Mouse (Mus musculus): Measurements from ENCODE around the gene Tma7. TPM values are rescaled to one million over a fixed set of nuclear protein-coding genes. Genes with fewer than 3 reads are reported as not detected.

Tma7 gene
- polyA plus RNA-seq, 2 experiments = 191 to 664 TPM

DNA sequence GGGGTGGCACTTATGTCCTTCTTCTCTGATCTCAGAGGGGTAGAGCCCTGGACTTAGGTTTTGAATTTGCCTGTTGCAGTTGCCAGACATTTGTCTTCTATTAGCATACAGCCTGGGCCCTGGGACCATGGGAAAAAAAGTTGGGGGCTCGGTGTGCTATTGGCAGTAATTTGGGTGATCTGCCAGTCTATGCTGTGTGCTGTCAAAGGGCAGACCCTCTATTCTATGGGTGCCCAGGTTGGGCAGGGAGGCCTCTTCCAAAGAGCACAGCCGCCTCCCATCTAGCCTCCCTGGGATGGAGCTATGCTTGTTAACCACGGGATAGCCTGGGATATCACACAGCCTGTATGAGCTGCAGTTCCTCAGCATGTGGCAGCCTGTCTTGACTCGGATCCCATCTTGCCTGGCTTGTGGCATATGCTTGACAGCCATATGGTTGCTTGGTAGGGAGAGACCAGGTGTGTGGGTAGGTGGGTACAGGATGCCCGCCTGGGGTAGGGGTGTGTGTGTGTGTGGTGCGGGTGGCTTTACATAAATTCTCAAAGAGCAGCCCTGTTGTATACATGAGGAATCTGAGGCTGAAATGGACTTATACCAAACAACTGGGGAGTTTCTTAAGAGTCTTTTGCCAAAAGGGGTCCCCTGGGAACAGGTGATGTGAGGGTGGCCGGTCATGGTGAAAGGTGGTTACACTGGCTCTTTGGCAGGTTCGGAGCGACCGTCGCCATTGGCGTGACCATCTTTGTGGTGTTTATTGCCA, 26.9 kb downstream of the Tma7 start:
- peaks cover 60% of the 10 kb centered on the region for H3K36me3 ChIP-seq (ENCODE audit: control insufficient read depth, insufficient read depth, low read length)
- H3K27me3 ChIP-seq (ENCODE audit: control insufficient read depth, insufficient read depth, low read length) = no peaks in the 10 kb centered on the region

DNA sequence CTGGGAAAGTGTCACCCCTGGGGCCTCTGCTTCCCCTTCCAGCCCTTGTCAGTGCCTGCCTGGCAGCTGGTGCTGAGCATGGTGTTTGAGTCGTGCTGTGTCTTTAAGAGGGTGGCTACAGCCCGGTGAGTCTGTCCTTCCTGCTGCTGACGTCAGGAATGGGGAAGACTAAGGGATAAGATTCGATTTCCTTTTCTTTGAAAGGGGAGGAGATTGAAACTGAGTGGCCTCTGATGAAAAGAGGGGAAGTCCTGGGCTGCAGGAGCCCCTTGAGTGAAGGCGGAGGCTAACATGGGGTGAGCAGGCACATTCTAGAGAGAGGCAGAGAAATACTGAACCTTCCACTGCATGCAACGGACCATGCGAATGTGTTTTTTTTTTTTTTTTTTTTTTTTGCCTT, 27.7 kb downstream of the Tma7 start:
- Histone ChIP-seq H3K9me3 (ENCODE audit: control insufficient read depth, low read length) (no peaks in the 10 kb centered on the region), H3K27ac (replicated peaks; ENCODE audit: low read depth, low read length) (peak overlapping the region; percentile 33; the same call in 1 of the 2 replicates), H3K27me3 (ENCODE audit: control insufficient read depth, insufficient read depth, low read length) (no peaks in the 10 kb centered on the region), H3K36me3 (ENCODE audit: control insufficient read depth, insufficient read depth, low read length) (peaks cover 56% of the 10 kb centered on the region), H3K9ac (ENCODE audit: low read depth, low read length, severe bottlenecking) (peak overlapping the region; percentile 41; the same call in 1 of the 2 replicates), H3K4me3 (replicated peaks; ENCODE audit: low read length) (peak overlapping the region; percentile 17), H3K4me1 (ENCODE audit: control insufficient read depth, insufficient read depth, low read length) (peaks cover 13% of the 10 kb centered on the region; the same call in 1 of the 2 replicates), H3K4me2 (replicated peaks; ENCODE audit: low read depth, low read length, severe bottlenecking) (peak overlapping the region; percentile 35)
- no peak for TF ChIP-seq POLR2A (IDR thresholded peaks at IDR 0.05; ENCODE audit: borderline replicate concordance, extremely low read depth, insufficient read depth, insufficient read length)
- 10% methylated on average over 7 of the region's 7 CpGs for WGBS
- DNase-seq (ENCODE audit: low spot score) (peak; percentile 51), ATAC-seq (ENCODE audit: low FRiP score, low read depth) (peak; percentile 65)

More for the DNA sequence above, 26.9 kb downstream of the Tma7 start:
- Histone ChIP-seq H3K4me3 (replicated peaks; ENCODE audit: low read length) (peak overlapping the region; percentile 17), H3K4me2 (replicated peaks; ENCODE audit: low read depth, low read length, severe bottlenecking) (peak overlapping the region; percentile 35), H3K4me1 (ENCODE audit: control insufficient read depth, insufficient read depth, low read length) (peaks cover 13% of the 10 kb centered on the region; the same call in 1 of the 2 replicates), H3K9me3 (ENCODE audit: control insufficient read depth, low read length) (no peaks in the 10 kb centered on the region), H3K27ac (replicated peaks; ENCODE audit: low read depth, low read length) (peak overlapping the region; percentile 26; the same call in 1 of the 2 replicates), H3K9ac (ENCODE audit: low read depth, low read length, severe bottlenecking) (peak overlapping the region; percentile 41; the same call in 1 of the 2 replicates)
- DNase-seq (ENCODE audit: low spot score) (no peak), ATAC-seq (ENCODE audit: low FRiP score, low read depth) (no peak)
- no peak for TF ChIP-seq POLR2A (IDR thresholded peaks at IDR 0.05; ENCODE audit: borderline replicate concordance, extremely low read depth, insufficient read depth, insufficient read length)
- 89% methylated on average over 12 of the region's 12 CpGs for WGBS

DNA sequence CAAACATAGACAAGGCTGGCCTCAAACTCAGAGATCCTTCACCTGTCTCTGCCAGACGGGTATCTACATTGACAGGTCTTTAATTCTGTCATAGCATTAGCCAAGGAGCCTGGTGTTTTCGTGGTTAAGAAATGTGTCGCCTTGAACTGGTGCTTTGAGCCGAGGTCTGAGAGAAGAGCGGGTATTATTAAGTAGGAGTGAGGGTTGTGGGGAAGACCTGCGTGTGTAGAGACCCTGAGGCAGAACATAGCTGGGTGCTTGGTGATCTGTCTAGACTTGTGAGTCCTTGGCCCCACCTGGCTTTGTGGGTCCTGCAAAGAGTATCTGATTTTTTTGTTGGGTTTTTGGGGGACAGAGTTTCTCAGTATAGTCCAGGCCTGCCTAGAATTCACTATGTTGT, 28.5 kb downstream of the Tma7 start:
- Histone ChIP-seq H3K4me3 (replicated peaks; ENCODE audit: low read length) (no peak overlapping the region), H3K4me2 (replicated peaks; ENCODE audit: low read depth, low read length, severe bottlenecking) (no peak overlapping the region), H3K4me1 (ENCODE audit: control insufficient read depth, insufficient read depth, low read length) (peaks cover 6% of the 10 kb centered on the region; the same call in 1 of the 2 replicates), H3K27ac (replicated peaks; ENCODE audit: low read depth, low read length) (no peak overlapping the region), H3K9me3 (ENCODE audit: control insufficient read depth, low read length) (no peaks in the 10 kb centered on the region), H3K36me3 (ENCODE audit: control insufficient read depth, insufficient read depth, low read length) (peaks cover 55% of the 10 kb centered on the region), H3K27me3 (ENCODE audit: control insufficient read depth, insufficient read depth, low read length) (no peaks in the 10 kb centered on the region), H3K9ac (ENCODE audit: low read depth, low read length, severe bottlenecking) (no peak overlapping the region)
- DNase-seq (ENCODE audit: low spot score) = no peak
- 68% methylated on average over 6 of the region's 6 CpGs for WGBS
- ATAC-seq (ENCODE audit: low FRiP score, low read depth) = no peak
- TF ChIP-seq POLR2A (IDR thresholded peaks at IDR 0.05; ENCODE audit: borderline replicate concordance, extremely low read depth, insufficient read depth, insufficient read length) = no peak

DNA sequence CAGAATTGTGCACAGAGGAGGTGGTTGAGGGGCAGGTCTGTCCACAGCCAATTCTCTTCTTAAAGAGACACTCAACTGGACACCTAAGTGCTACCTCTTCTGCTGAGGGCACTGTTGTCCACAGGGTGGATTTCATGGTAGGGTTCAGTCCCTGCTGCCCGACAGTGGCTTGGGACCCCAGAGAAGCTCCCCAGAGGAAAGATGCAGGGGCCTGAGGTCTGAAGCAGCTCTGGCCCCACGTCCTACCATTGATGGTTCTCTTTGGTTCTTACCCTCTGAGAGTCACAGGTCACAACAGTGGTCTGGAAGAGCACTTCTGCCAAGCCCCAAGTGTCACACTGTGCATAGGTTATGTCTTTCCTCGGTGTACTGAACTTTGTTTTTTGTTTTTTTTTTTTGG, 29.0 kb downstream of the Tma7 start:
- no peak overlapping the region for H3K27ac ChIP-seq (replicated peaks; ENCODE audit: low read depth, low read length)
- H3K27me3 ChIP-seq (ENCODE audit: control insufficient read depth, insufficient read depth, low read length) = no peaks in the 10 kb centered on the region
- H3K4me3 ChIP-seq (replicated peaks; ENCODE audit: low read length) = no peak overlapping the region
- 0 out of 2 replicates have a peak, but pooled peaks cover 3% of the 10 kb centered on the region for H3K4me1 ChIP-seq (ENCODE audit: control insufficient read depth, insufficient read depth, low read length)
- 78% methylated on average over 3 of the region's 3 CpGs for WGBS
- peaks cover 51% of the 10 kb centered on the region for H3K36me3 ChIP-seq (ENCODE audit: control insufficient read depth, insufficient read depth, low read length)
- TF ChIP-seq POLR2A (IDR thresholded peaks at IDR 0.05; ENCODE audit: borderline replicate concordance, extremely low read depth, insufficient read depth, insufficient read length) = no peak
- ATAC-seq (ENCODE audit: low FRiP score, low read depth) = 0 out of 2 replicates have a peak, but pooled peaks have one; percentile 1
- no peak overlapping the region for H3K9ac ChIP-seq (ENCODE audit: low read depth, low read length, severe bottlenecking)
- no peaks in the 10 kb centered on the region for H3K9me3 ChIP-seq (ENCODE audit: control insufficient read depth, low read length)
- no peak for DNase-seq (ENCODE audit: low spot score)
- H3K4me2 ChIP-seq (replicated peaks; ENCODE audit: low read depth, low read length, severe bottlenecking) = no peak overlapping the region

DNA sequence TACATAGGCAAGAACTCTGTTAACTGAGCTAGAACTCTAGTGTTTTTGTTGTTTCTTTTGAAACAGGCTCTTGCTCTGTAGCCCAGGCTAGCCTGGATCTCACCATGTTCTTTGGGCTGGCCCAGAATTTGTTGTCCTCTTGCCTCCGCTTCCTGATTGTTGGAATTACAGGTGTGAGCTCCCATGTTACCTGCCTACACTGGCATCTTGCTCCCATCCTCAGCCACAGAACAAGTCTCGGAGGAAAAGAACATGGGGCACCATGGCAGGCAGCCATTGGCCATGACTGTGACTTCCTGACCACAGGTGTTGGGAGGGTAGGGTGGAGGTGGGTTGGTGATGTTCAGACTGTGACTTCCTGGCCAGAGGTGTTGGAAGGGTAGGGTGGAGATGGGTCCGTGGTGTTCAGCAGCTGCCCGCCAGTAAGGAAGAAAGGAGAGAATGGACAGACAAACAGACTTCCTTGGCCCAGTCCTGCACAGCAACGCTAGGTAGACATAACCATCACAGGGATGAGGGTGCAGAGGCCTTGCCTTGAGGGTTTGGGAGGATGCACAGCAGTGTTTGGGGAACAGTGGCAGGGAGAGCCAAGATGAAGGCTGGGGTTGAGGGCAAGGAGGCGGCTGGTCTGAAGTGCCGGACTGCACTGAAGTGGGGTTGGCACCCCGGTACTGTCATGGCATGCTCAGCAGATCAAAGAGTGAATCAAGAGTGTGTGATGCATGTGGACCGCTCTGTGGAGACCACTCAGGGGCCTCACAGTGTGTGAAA, 29.7 kb downstream of the Tma7 start:
- H3K9ac ChIP-seq (ENCODE audit: low read depth, low read length, severe bottlenecking) = no peak overlapping the region
- 87% methylated on average over 9 of the region's 9 CpGs for WGBS
- 0 out of 2 replicates have a peak, but pooled peaks have one; percentile 10 for ATAC-seq (ENCODE audit: low FRiP score, low read depth)
- H3K27me3 ChIP-seq (ENCODE audit: control insufficient read depth, insufficient read depth, low read length) = no peaks in the 10 kb centered on the region
- H3K4me1 ChIP-seq (ENCODE audit: control insufficient read depth, insufficient read depth, low read length) = 0 out of 2 replicates have a peak, but pooled peaks cover 3% of the 10 kb centered on the region
- no peak overlapping the region for H3K4me3 ChIP-seq (replicated peaks; ENCODE audit: low read length)
- no peaks in the 10 kb centered on the region for H3K9me3 ChIP-seq (ENCODE audit: control insufficient read depth, low read length)
- no peak for TF ChIP-seq POLR2A (IDR thresholded peaks at IDR 0.05; ENCODE audit: borderline replicate concordance, extremely low read depth, insufficient read depth, insufficient read length)
- DNase-seq (ENCODE audit: low spot score) = no peak
- H3K27ac ChIP-seq (replicated peaks; ENCODE audit: low read depth, low read length) = no peak overlapping the region
- peaks cover 44% of the 10 kb centered on the region for H3K36me3 ChIP-seq (ENCODE audit: control insufficient read depth, insufficient read depth, low read length)
- no peak overlapping the region for H3K4me2 ChIP-seq (replicated peaks; ENCODE audit: low read depth, low read length, severe bottlenecking)

Measured in limb, embryonic 14.5 days (tissue).